Mouse (Mus musculus): ENCODE measurements around the gene Eps8. TPM values are rescaled to one million over a fixed set of nuclear protein-coding genes. Genes with fewer than 3 reads are reported as not detected.
"Not testable (repeated sequence)": the region's sequence is repeated elsewhere in the genome, so short reads cannot be mapped to it uniquely, and the experiment has no call there.

Gene Eps8
- polyA plus RNA-seq, 1 experiment from 2014 or later: 1.7 TPM

DNA sequence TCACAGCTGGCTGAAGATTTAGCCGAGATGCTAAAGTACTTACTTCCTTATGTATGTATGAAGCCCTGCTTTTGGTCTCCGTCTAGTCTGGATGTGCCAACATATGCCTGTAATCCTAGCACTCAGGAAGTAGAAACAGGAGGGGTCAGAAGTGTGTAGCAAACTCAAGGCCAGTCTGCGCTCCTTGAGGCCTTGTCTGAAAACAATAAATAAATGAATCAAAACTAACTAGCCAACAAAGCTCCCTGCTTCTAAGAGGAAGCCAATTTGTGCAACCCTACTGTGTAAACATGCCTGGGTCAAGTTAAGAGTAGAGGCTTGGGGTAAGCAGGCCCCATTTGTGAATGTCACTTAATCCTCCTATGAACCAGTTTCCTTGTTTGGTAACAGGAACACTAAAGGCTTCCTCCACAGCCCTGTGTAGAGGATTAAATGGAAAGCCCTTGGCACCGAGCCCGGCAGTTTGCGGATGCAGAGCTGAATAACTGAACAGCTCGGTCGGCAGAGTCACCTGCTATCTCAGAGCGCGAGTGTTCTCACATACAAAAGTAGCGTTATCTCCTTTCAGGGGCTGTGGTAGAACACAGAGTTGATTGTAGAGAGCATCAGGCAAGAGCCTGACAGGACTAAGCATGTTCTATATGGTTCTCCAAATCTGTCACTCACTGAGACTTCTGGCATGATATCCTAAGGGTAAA lies 183.6 kb downstream of the Eps8 start:
- Histone ChIP-seq H3K27ac (no peak overlapping the region), H3K9ac (no peak overlapping the region), H3K4me3 (replicated peaks) (no peak overlapping the region), H3K4me1 (replicated peaks) (no peaks in the 10 kb centered on the region), H3K9me3 (replicated peaks) (no peaks in the 10 kb centered on the region; the same call in 1 of the 2 replicates), H3K4me2 (no peak overlapping the region), H3K27me3 (no peaks in the 10 kb centered on the region), H3K36me3 (no peaks in the 10 kb centered on the region)
- 70% methylated on average over 11 of the region's 11 CpGs for WGBS (ENCODE audit: insufficient replicate concordance)
- ATAC-seq (ENCODE audit: low read depth) (no peak), DNase-seq (no peak)

DNA sequence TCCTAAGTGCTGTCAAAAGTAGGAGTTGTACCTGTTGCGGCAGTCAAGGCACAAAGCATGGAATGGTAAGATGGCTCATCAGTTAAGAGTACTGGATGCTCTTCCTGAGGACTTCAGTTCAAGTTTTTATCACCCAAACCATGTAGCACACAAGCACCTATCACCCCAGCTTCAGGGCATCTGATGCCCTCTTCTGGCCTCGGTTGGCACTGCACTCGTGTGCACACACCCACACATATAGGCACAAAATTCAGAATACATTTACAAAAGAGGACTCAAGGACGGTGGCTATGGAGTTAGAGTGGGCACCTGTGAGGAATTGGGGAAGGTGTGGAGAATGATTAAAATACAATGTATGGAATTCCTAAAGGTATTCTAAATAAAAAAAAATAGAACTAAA lies 185.1 kb downstream of the Eps8 start:
- H3K9ac ChIP-seq: no peak overlapping the region
- no peak overlapping the region for H3K4me2 ChIP-seq
- H3K27me3 ChIP-seq: no peaks in the 10 kb centered on the region
- no peaks in the 10 kb centered on the region for H3K9me3 ChIP-seq (replicated peaks)
- ATAC-seq (ENCODE audit: low read depth) (no peak), DNase-seq (no peak)
- H3K4me3 ChIP-seq (replicated peaks): no peak overlapping the region
- H3K27ac ChIP-seq: no peak overlapping the region
- 87% methylated on average over 4 of the region's 4 CpGs for WGBS (ENCODE audit: insufficient replicate concordance)
- H3K4me1 ChIP-seq (replicated peaks): no peaks in the 10 kb centered on the region
- no peaks in the 10 kb centered on the region for H3K36me3 ChIP-seq

DNA sequence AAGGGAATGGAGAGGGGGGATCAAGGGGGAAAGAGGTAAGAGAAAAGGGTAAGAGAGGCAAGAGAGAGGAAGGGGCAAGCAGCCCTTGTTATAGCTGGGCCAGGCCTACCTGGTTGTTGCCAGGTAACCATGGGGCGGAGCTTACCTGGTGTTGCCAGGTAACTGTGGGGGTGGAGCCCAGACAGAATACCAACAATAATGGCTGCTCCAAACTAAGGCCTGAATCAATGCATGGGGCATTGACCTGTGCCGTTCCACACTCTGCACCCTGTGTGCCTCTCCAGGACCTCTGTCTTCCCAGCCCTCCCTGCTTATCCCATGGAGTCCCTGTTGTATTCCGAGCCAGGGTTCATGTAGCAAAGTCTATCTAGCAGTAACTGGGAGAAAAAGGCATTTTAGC lies 187.0 kb downstream of the Eps8 start:
- 72% methylated on average over 3 of the region's 3 CpGs for WGBS (ENCODE audit: insufficient replicate concordance)
- DNase-seq (no peak), ATAC-seq (ENCODE audit: low read depth) (no peak)
- Histone ChIP-seq H3K9ac (no peak overlapping the region), H3K9me3 (replicated peaks) (no peaks in the 10 kb centered on the region), H3K4me1 (replicated peaks) (no peaks in the 10 kb centered on the region), H3K27me3 (no peaks in the 10 kb centered on the region), H3K4me2 (no peak overlapping the region), H3K27ac (no peak overlapping the region), H3K4me3 (replicated peaks) (no peak overlapping the region), H3K36me3 (no peaks in the 10 kb centered on the region)

DNA sequence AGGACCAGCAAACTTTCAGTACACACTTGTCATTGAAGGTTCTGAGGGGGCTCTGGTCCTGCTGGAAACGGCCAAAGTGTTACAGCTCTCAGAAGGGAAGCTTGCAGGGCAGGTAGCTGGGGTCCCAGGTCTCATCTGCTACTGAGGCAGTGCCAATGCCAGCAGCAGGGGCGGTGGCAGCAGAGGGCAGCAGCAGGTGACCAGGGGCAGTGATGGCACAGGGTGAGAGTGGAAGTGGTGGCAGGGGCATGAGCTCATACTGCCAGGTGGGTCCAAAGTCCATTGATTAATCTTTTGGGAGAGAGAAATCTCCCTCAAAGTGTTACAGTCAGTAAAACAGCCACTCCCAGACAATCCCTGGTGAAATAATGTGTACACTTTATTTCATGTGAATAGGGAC lies 188.4 kb downstream of the Eps8 start:
- Histone ChIP-seq H3K4me2 (no peak overlapping the region), H3K27ac (no peak overlapping the region), H3K4me3 (replicated peaks) (no peak overlapping the region), H3K9ac (no peak overlapping the region), H3K9me3 (replicated peaks) (no peaks in the 10 kb centered on the region), H3K27me3 (no peaks in the 10 kb centered on the region), H3K4me1 (replicated peaks) (no peaks in the 10 kb centered on the region), H3K36me3 (no peaks in the 10 kb centered on the region)
- ATAC-seq (ENCODE audit: low read depth): no peak
- DNase-seq: no peak
- WGBS (ENCODE audit: insufficient replicate concordance): 47% methylated on average over 2 of the region's 2 CpGs

DNA sequence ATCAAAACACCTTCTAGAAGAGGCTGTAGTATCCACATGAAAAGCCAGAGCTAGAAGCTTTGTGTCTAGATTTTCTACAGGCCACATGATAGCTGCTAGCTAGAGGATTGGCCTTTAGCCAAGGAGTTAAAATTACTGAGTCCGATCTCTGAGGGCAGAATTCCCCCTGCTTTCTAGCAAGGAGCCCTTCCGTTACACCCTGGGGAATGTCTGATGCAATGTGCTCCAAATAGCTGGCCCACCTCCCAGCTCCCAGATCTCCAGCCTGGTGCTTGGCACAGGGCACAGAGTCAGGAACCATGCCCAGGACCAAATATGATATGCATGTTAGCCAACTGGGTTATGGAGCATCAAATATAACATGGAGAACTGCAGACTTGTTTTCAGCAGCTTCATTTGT lies 189.4 kb downstream of the Eps8 start:
- DNase-seq (no peak), ATAC-seq (ENCODE audit: low read depth) (no peak)
- Histone ChIP-seq H3K36me3 (no peaks in the 10 kb centered on the region), H3K9me3 (replicated peaks) (no peaks in the 10 kb centered on the region), H3K27ac (no peak overlapping the region), H3K4me3 (replicated peaks) (no peak overlapping the region), H3K9ac (no peak overlapping the region), H3K4me1 (replicated peaks) (no peaks in the 10 kb centered on the region), H3K27me3 (no peaks in the 10 kb centered on the region), H3K4me2 (no peak overlapping the region)
- 75% methylated on average over 2 of the region's 2 CpGs for WGBS (ENCODE audit: insufficient replicate concordance)

DNA sequence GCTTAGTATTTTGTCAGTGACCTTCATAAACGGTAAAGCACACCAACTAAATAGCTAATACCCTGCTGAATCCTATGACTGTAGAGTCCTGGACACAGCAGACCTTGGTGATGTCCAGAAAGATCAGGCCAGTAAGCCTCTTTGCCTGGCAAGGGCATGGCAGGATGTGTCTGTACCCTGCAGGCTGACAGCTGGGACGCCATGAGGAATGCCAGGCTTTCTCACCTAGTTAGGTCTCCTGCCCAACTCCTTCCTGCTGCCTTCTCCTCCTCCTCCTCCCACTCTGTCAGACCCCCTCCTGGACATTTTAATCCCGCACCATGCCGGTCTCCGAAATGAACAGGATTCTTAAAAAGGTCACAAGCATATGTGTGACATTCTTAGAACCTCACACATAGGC lies 190.9 kb downstream of the Eps8 start:
- WGBS (ENCODE audit: insufficient replicate concordance): 73% methylated on average over 5 of the region's 5 CpGs

DNA sequence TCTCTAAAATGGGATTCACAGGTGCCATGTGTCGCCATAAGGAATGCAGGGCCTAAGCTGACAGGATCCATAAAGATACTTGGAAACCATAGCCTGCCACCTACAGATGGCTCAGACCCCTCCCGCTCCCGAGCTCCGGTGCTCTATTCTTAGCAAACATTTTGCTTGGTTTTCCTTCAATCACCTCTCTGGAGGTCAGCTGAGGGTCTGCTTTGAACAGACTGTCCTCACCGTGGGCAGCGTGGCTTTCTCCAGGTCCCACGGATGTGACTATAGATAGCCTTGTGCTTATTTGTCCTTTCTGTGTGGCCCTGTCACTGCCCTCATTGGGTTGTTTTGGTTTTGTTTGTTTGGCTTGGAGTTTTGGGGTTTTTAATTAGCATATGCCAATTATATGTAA lies 196.5 kb downstream of the Eps8 start:
- Histone ChIP-seq H3K36me3 (no peaks in the 10 kb centered on the region), H3K4me3 (replicated peaks) (no peak overlapping the region), H3K4me2 (no peak overlapping the region), H3K9me3 (replicated peaks) (no peaks in the 10 kb centered on the region), H3K27ac (no peak overlapping the region), H3K9ac (no peak overlapping the region), H3K27me3 (no peaks in the 10 kb centered on the region), H3K4me1 (replicated peaks) (no peaks in the 10 kb centered on the region; the same call in 1 of the 2 replicates)
- DNase-seq (no peak), ATAC-seq (ENCODE audit: low read depth) (no peak)
- 66% methylated on average over 7 of the region's 7 CpGs for WGBS (ENCODE audit: insufficient replicate concordance)

More for the DNA sequence above, 190.9 kb downstream of the Eps8 start:
- H3K9ac ChIP-seq: no peak overlapping the region
- H3K4me2 ChIP-seq: no peak overlapping the region
- H3K9me3 ChIP-seq (replicated peaks): no peaks in the 10 kb centered on the region
- H3K27ac ChIP-seq: no peak overlapping the region
- DNase-seq: no peak
- H3K27me3 ChIP-seq: no peaks in the 10 kb centered on the region
- H3K4me1 ChIP-seq (replicated peaks): no peaks in the 10 kb centered on the region; the same call in 1 of the 2 replicates
- no peaks in the 10 kb centered on the region for H3K36me3 ChIP-seq
- no peak overlapping the region for H3K4me3 ChIP-seq (replicated peaks)
- ATAC-seq (ENCODE audit: low read depth): no peak

DNA sequence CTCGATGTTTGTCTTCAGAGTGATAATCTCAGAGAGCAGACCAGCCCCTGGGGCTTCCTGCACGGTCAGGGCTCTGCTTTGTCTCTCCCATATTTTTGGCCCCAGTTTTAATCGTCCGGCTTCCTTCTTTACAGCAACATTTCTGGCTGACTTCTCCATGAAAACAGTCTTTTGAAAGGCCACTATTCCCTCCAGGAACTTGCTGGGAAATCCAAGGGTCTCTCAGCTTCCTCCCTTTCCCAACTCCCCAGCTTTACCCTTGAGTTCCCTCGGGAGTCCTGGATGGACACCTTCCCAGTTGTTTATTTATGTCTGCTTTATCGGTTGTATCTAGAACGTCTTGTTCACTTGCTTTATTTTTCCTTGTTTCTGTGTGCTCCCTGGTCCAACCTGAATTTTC lies 197.5 kb downstream of the Eps8 start:
- ATAC-seq (ENCODE audit: low read depth): no peak
- no peak overlapping the region for H3K4me2 ChIP-seq

DNA sequence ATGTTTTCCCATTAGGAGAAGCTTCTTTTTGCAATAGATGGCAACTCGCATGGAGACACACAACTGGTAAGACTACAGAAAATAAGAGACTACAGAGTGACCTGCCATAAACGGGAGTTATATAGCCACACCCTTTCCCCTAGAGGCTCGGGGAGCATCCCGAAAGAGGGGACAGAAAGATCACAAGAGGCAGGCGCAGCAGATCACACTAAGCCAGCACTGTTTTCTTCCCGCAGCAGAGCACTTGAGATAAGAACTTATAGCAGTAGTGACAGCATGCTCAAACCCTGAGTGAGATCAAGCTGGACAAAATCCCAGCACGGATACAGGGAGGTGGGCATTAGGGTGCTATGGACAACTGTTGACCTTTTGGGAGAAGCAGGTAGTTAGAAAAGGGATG lies 198.6 kb downstream of the Eps8 start:
- no peak for ATAC-seq (ENCODE audit: low read depth)
- no peak for DNase-seq
- Histone ChIP-seq H3K9me3 (replicated peaks) (no peaks in the 10 kb centered on the region), H3K4me2 (no peak overlapping the region), H3K36me3 (no peaks in the 10 kb centered on the region), H3K27me3 (no peaks in the 10 kb centered on the region), H3K27ac (no peak overlapping the region), H3K4me3 (replicated peaks) (no peak overlapping the region), H3K4me1 (replicated peaks) (no peaks in the 10 kb centered on the region; the same call in 1 of the 2 replicates), H3K9ac (no peak overlapping the region)
- 34% methylated on average over 7 of the region's 7 CpGs for WGBS (ENCODE audit: insufficient replicate concordance)

More for the DNA sequence above, 197.5 kb downstream of the Eps8 start:
- H3K9me3 ChIP-seq (replicated peaks): no peaks in the 10 kb centered on the region
- 38% methylated on average over 7 of the region's 7 CpGs for whole genome bisulfite sequencing (ENCODE audit: insufficient replicate concordance)
- no peak overlapping the region for H3K27ac ChIP-seq
- H3K36me3 ChIP-seq: no peaks in the 10 kb centered on the region
- H3K4me3 ChIP-seq (replicated peaks): no peak overlapping the region
- H3K4me1 ChIP-seq (replicated peaks): no peaks in the 10 kb centered on the region; the same call in 1 of the 2 replicates
- DNase-seq: no peak
- H3K9ac ChIP-seq: no peak overlapping the region
- no peaks in the 10 kb centered on the region for H3K27me3 ChIP-seq

DNA sequence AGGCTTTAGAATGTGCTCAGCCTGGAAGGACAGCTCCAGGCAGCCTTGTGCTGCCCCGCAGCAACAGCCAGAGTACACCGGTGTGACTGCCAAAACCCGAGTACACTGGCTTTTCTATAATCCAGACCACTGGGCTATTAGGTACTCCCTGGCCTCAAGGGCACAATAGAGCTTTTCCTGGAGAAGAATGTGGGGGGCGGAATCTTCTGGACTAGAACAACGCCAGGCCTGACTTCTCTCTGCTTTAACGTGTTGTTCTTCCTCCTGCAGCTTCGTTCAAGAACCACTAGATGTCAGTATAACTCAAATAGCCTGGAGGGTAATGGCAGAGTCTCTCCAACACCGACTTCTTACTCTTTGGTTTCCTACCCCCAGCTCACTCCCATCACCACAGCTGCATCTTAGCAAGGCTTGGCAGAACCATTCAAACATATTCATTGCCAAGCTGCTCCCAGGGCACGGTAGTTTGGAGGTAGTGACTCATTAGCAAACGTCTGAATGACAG lies 199.1 kb downstream of the Eps8 start:
- Histone ChIP-seq H3K4me2 (no peak overlapping the region), H3K36me3 (no peaks in the 10 kb centered on the region), H3K4me1 (replicated peaks) (no peaks in the 10 kb centered on the region; the same call in 1 of the 2 replicates), H3K4me3 (replicated peaks) (no peak overlapping the region), H3K27ac (no peak overlapping the region), H3K27me3 (no peaks in the 10 kb centered on the region), H3K9me3 (replicated peaks) (no peaks in the 10 kb centered on the region), H3K9ac (no peak overlapping the region)
- 20% methylated on average over 10 of the region's 10 CpGs for WGBS (ENCODE audit: insufficient replicate concordance)
- ATAC-seq (ENCODE audit: low read depth) (peak; percentile 51; the same call in 1 of the 2 replicates), DNase-seq (no peak)

DNA sequence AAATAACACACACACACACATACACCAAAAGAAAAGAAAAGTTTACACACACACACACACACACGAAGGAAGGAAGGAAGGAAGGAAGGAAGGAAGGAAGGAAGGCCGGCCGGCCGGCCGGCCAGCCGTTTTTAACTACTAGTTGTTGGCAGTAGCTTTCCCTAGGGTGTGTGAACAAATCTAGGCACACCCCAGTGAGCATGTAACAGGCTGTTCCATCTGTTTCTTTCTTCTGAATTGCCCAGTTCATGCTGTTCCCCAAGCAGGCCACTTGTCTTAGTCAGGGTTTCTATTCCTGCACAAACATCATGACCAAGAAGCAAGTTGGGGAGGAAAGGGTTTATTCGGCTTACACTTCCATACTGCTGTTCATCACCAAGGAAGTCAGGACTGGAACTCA lies 208.6 kb downstream of the Eps8 start:
- not testable (repeated sequence) for H3K36me3 ChIP-seq; ATAC-seq (ENCODE audit: low read depth); H3K4me1 ChIP-seq (replicated peaks); H3K27me3 ChIP-seq; H3K9me3 ChIP-seq (replicated peaks); H3K27ac ChIP-seq; H3K4me3 ChIP-seq (replicated peaks); H3K4me2 ChIP-seq; H3K9ac ChIP-seq; DNase-seq
- WGBS (ENCODE audit: insufficient replicate concordance): 41% methylated on average over 7 of the region's 7 CpGs

DNA sequence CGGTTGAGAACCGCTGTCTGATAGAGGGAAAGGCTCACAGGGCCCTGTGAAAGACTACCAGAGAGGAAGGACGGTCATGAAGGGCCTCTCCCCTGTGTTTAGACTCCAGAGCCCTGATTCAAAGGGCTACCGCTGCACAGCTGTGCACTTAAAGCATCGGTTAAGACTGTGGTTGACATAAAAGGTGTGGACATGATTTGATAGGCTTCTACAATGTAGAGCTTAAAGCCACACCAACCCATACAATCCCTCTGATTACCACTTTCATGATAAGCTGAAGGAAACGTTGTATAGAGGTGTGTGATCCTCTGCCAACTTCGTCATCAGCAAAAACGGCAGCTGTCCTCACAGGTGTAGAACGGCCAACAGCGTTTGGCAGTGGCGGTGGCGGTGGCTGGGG lies 211.6 kb downstream of the Eps8 start:
- Histone ChIP-seq H3K4me3 (replicated peaks) (no peak overlapping the region), H3K9ac (no peak overlapping the region), H3K9me3 (replicated peaks) (no peaks in the 10 kb centered on the region), H3K4me1 (replicated peaks) (no peaks in the 10 kb centered on the region), H3K27me3 (no peaks in the 10 kb centered on the region), H3K4me2 (no peak overlapping the region), H3K36me3 (no peaks in the 10 kb centered on the region), H3K27ac (no peak overlapping the region)
- ATAC-seq (ENCODE audit: low read depth): no peak
- 75% methylated on average over 12 of the region's 12 CpGs for WGBS (ENCODE audit: insufficient replicate concordance)
- DNase-seq: no peak

All from liver, embryonic 13.5 days (tissue).